In genomic region chr14:103843371-103844001, GRCm38 (mm10) we compare ENCODE assay signal across 9 mouse cellular contexts. TPM values are rescaled to one million over a fixed set of nuclear protein-coding genes. Genes with fewer than 3 reads are reported as not detected.
DNase-seq lines count a peak whose midpoint lies in the region; ATAC-seq and TF ChIP-seq lines count a peak whose summit lies in the region.
"Had no signal": no experiment of that assay in that cellular context is flagged by ENCODE, and none has a peak within 500 bp of the region (broad histone marks: within the 10 kb centered on the region; RNA-seq: fewer than 3 reads in every experiment).

No protein-coding gene starts in this region.

- peak overlapping the region; percentile 89 for H3K4me2 ChIP-seq in forebrain, embryonic 12.5 days
- H3K4me2 ChIP-seq in heart, embryonic 16.5 days (ENCODE audit: low read depth, low read length): peak overlapping the region; percentile 93
- H3K4me2 ChIP-seq in lung, embryonic 14.5 days: peak overlapping the region; percentile 78

- no peaks in the 10 kb centered on the region for H3K27me3 ChIP-seq in forebrain, embryonic 12.5 days
- no peaks in the 10 kb centered on the region; the same call in 1 of the 2 replicates for H3K27me3 ChIP-seq in heart, embryonic 16.5 days (ENCODE audit: control insufficient read depth, insufficient read depth, low read length)
- H3K27me3 ChIP-seq in lung, embryonic 14.5 days (ENCODE audit: insufficient read depth, low read length): no peaks in the 10 kb centered on the region

- TF ChIP-seq CTCF in lung, embryonic 14.5 days (IDR thresholded peaks at IDR 0.05; ENCODE audit: low read depth): peak; percentile 46

- H3K36me3 ChIP-seq in forebrain, embryonic 12.5 days (replicated peaks): peaks cover 8% of the 10 kb centered on the region; the same call in 1 of the 2 replicates
- no peaks in the 10 kb centered on the region for H3K36me3 ChIP-seq in heart, embryonic 16.5 days (ENCODE audit: control insufficient read depth, insufficient read depth)
- no peaks in the 10 kb centered on the region for H3K36me3 ChIP-seq in lung, embryonic 14.5 days (ENCODE audit: insufficient read depth)
- H3K36me3 ChIP-seq: G1E had no signal

- peak overlapping the region; percentile 63 for H3K27ac ChIP-seq in forebrain, embryonic 12.5 days
- H3K27ac ChIP-seq in heart, embryonic 16.5 days (ENCODE audit: low read length): peak overlapping the region; percentile 74
- H3K27ac ChIP-seq in lung, embryonic 14.5 days (ENCODE audit: low read depth): peak overlapping the region; percentile 75

- peak overlapping the region; percentile 55 for H3K4me3 ChIP-seq in forebrain, embryonic 12.5 days (replicated peaks)
- H3K4me3 ChIP-seq in heart, embryonic 16.5 days (ENCODE audit: low read length): peak overlapping the region; percentile 66
- peak overlapping the region; percentile 47 for H3K4me3 ChIP-seq in lung, embryonic 14.5 days (ENCODE audit: low read depth, low read length)

- H3K9ac ChIP-seq in forebrain, embryonic 12.5 days: peak overlapping the region; percentile 62
- H3K9ac ChIP-seq in heart, embryonic 16.5 days (ENCODE audit: low read length): peak overlapping the region; percentile 74
- H3K9ac ChIP-seq in lung, embryonic 14.5 days: peak overlapping the region; percentile 58

- DNase-seq in left cerebral cortex, adult 18-20 months (ENCODE audit: low spot score in 2 of 2): peak; percentile 15 to 25
- no peak for DNase-seq in left cerebral cortex, adult 11 months (ENCODE audit: low spot score)
- DNase-seq in kidney, postnatal 14 days: peak; percentile 75
- DNase-seq in lung, embryonic 14.5 days: peak; percentile 84
- no peak for DNase-seq in spleen, postnatal 36 days (ENCODE audit: low spot score in 2 of 2)

- H3K9me3 ChIP-seq in forebrain, embryonic 12.5 days: no peaks in the 10 kb centered on the region
- no peaks in the 10 kb centered on the region for H3K9me3 ChIP-seq in heart, embryonic 16.5 days (replicated peaks; ENCODE audit: control insufficient read depth, low read length)
- H3K9me3 ChIP-seq in lung, embryonic 14.5 days (ENCODE audit: low read depth, low read length): no peaks in the 10 kb centered on the region

- WGBS in forebrain, embryonic 12.5 days: under 1% methylated on average over 30 of the region's 30 CpGs
- 1% methylated on average over 30 of the region's 30 CpGs for WGBS in heart, embryonic 16.5 days
- 1% methylated on average over 30 of the region's 30 CpGs for WGBS in lung, embryonic 14.5 days

- peaks cover 37% of the 10 kb centered on the region for H3K4me1 ChIP-seq in forebrain, embryonic 12.5 days
- H3K4me1 ChIP-seq in heart, embryonic 16.5 days (ENCODE audit: control insufficient read depth, insufficient read depth, low read length): peaks cover 3% of the 10 kb centered on the region; the same call in 1 of the 2 replicates
- peaks cover 9% of the 10 kb centered on the region; the same call in 1 of the 2 replicates for H3K4me1 ChIP-seq in lung, embryonic 14.5 days (ENCODE audit: insufficient read depth)

- peak; percentile 78 for ATAC-seq in forebrain, embryonic 12.5 days (ENCODE audit: low FRiP score)
- ATAC-seq in heart, embryonic 16.5 days (replicated peaks; ENCODE audit: extremely low read depth, insufficient read depth, low FRiP score): peak; percentile 69
- ATAC-seq in lung, embryonic 14.5 days (ENCODE audit: insufficient read depth): peak; percentile 80
- 0 out of 2 replicates have a peak, but pooled peaks have one; percentile 1 for ATAC-seq in neutrophil, adult 5-6 weeks (ENCODE audit: extremely low read depth, insufficient number of reproducible peaks, low FRiP score, poor library complexity, severe bottlenecking)

RNA-seq across cellular contexts. Expression of gene Ednrb, which starts 0.7 kb away (rescaled TPM):
- total RNA-seq in left cerebral cortex, adult 18-20 months (2021): 10 to 100 TPM; 27.4 to 32.0 TPM
- polyA plus RNA-seq in forebrain, embryonic 12.5 days (2016; fragmentation: Nextera tagmentation; extraction: Ambion mirVana): 67.9 and 76.1 TPM in 2 replicates
- polyA plus RNA-seq in heart, embryonic 16.5 days (2015; fragmentation: Nextera tagmentation; extraction: Ambion mirVana): 68.5 and 72.2 TPM in 2 replicates
- polyA plus RNA-seq in lung, embryonic 14.5 days (2014; fragmentation: Nextera tagmentation; extraction: Ambion mirVana): 136 and 144 TPM in 2 replicates
- total RNA-seq in neutrophil, adult 5-6 weeks (2017): not detected in 2 replicates
- polyA plus RNA-seq: G1E had no signal

Comparison
In these comparisons a context has a peak if more than half of its experiments do, and no peak if none do; other contexts are left out.
1. DNase-seq: peak in left cerebral cortex, adult 18-20 months (2 of 2), kidney, postnatal 14 days (single experiment) and lung, embryonic 14.5 days (single experiment); none in left cerebral cortex, adult 11 months (single experiment) and spleen, postnatal 36 days (0 of 2).
2. ATAC-seq: peak in every context shown above with its lines; median percentile 80 in lung, embryonic 14.5 days; 78 in forebrain, embryonic 12.5 days; 69 in heart, embryonic 16.5 days; 1 in neutrophil, adult 5-6 weeks.
3. Peak in every context shown above with its lines, with median percentiles within 50 percentile points of each other: H3K27ac ChIP-seq, H3K4me2 ChIP-seq, H3K4me3 ChIP-seq and H3K9ac ChIP-seq.